Mouse (Mus musculus) induced T-regulatory cell, adult 2 months (primary cell): Measurements from ENCODE around the gene Dhrs1.

Experiments
- DNase-seq: peaks from one replicate; pipeline ENCODE4 v3.0.0-alpha.2; 2012; ENCODE audit warnings: low read depth

The Dhrs1 gene

GRCm38 (mm10) chr14:55745180-55745860, at the start of gene Dhrs1, which contains the start of gene Nop9:
Gene Dhrs1, minus strand, starts transcription at chr14:55745690.
Gene Nop9, plus strand, starts transcription at chr14:55745693.
- peak; percentile 92 for DNase-seq

- peak; percentile 19 for DNase-seq
Observed at GRCm38 (mm10) chr14:55793946-55794345, 48.5 kb upstream of the Dhrs1 start.

GRCm38 (mm10) chr14:55793461-55793860, 48.0 kb upstream of the Dhrs1 start:
- DNase-seq = peak; percentile 20

GRCm38 (mm10) chr14:55788256-55789050, 43.0 kb upstream of the Dhrs1 start, which contains the start of gene Ripk3:
Gene Ripk3, minus strand, starts transcription at chr14:55788865.
- DNase-seq = peak; percentile 92

- no peak for DNase-seq
Observed at GRCm38 (mm10) chr14:55787731-55788130, 42.2 kb upstream of the Dhrs1 start.

GRCm38 (mm10) chr14:55785195-55785594, 39.7 kb upstream of the Dhrs1 start:
- no peak for DNase-seq

- no peak for DNase-seq
Observed at GRCm38 (mm10) chr14:55783958-55784235, 38.4 kb upstream of the Dhrs1 start, which contains the start of gene Adcy4. Gene Adcy4, minus strand, starts transcription at chr14:55784095.

GRCm38 (mm10) chr14:55783171-55783957, 37.9 kb upstream of the Dhrs1 start:
- DNase-seq = no peak

GRCm38 (mm10) chr14:55782361-55782960, 37.0 kb upstream of the Dhrs1 start:
- no peak for DNase-seq

GRCm38 (mm10) chr14:55781310-55781709, 35.8 kb upstream of the Dhrs1 start:
- DNase-seq = peak; percentile 82

- DNase-seq = no peak
Observed at GRCm38 (mm10) chr14:55780736-55781135, 35.2 kb upstream of the Dhrs1 start.

GRCm38 (mm10) chr14:55779656-55780055, 34.2 kb upstream of the Dhrs1 start:
- DNase-seq = no peak

- DNase-seq = no peak
Observed at GRCm38 (mm10) chr14:55778686-55779085, 33.2 kb upstream of the Dhrs1 start.

- DNase-seq = no peak
Observed at GRCm38 (mm10) chr14:55777806-55778205, 32.3 kb upstream of the Dhrs1 start.

GRCm38 (mm10) chr14:55777176-55777575, 31.7 kb upstream of the Dhrs1 start:
- no peak for DNase-seq

GRCm38 (mm10) chr14:55776711-55777110, 31.2 kb upstream of the Dhrs1 start:
- DNase-seq = no peak

- peak; percentile 12 for DNase-seq
Observed at GRCm38 (mm10) chr14:55769087-55769703, 23.7 kb upstream of the Dhrs1 start.

- no peak for DNase-seq
Observed at GRCm38 (mm10) chr14:55768555-55768954, 23.1 kb upstream of the Dhrs1 start.

GRCm38 (mm10) chr14:55767519-55768414, 22.3 kb upstream of the Dhrs1 start:
- DNase-seq = peak; percentile 63

GRCm38 (mm10) chr14:55765696-55766095, 20.2 kb upstream of the Dhrs1 start, which contains the start of gene Ltb4r1:
Gene Ltb4r1, plus strand, starts transcription at chr14:55765962.
- peak; percentile 52 for DNase-seq

GRCm38 (mm10) chr14:55763166-55763565, 17.7 kb upstream of the Dhrs1 start:
- DNase-seq = no peak
